Mouse (Mus musculus) E14TG2a.4 (cell line): ENCODE measurements around the gene F3.

ENCODE experiments used
- H3K27me3 ChIP-seq: 2 replicates; pipeline ENCODE4 v1.6.1; 2014; ENCODE audit warnings: low read length, control low read depth; ENCODE audit not compliant: insufficient read depth
- H3K36me3 ChIP-seq: 2 replicates; pipeline ENCODE4 v1.6.1; 2014; ENCODE audit warnings: low read length, control low read depth; ENCODE audit not compliant: insufficient read depth
- H3K4me1 ChIP-seq: replicated peaks from 2 replicates; pipeline ENCODE4 v1.6.1; 2014; ENCODE audit warnings: low read depth, low read length, control low read depth
- H3K4me3 ChIP-seq: replicated peaks from 2 replicates; pipeline ENCODE4 v1.5.1; 2014; ENCODE audit warnings: mild to moderate bottlenecking, low read length
- H3K9me3 ChIP-seq: 2 replicates; pipeline ENCODE4 v1.6.1; 2014; ENCODE audit warnings: low read length, control low read depth
- CTCF ChIP-seq: conservative IDR thresholded peaks from 2 replicates; pipeline ENCODE4 v1.5.1; 2014; ENCODE audit warnings: low read length
- NANOG ChIP-seq: IDR thresholded peaks from 2 replicates; pipeline ENCODE4 v1.6.1; 2014; ENCODE audit warnings: borderline replicate concordance, low read length, mixed read lengths
- POU5F1 ChIP-seq: IDR thresholded peaks from 2 replicates; pipeline ENCODE4 v1.6.1; 2014; ENCODE audit warnings: low read length, borderline replicate concordance

F3 gene

DNA sequence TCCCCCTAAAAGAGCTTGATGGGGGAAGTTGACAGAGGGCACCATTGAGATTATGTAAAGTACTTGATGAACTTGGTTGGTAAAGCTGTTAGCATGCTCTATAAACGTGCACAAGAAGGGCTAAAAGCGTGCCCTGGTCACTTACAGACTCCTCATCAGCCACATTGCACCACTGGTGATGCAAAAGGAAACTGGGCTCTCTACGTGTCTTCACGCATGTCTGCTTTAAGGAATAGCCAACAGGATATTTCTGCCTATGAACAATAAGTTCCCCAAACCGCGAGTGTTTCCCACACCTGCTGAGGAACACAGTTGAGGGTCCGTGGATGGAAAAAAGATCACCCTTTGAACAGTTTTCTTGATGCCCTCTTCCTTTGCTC lies 1.7 kb upstream of the F3 start:
- TF ChIP-seq NANOG, result no peak
- TF ChIP-seq CTCF, result no peak
- no peak for TF ChIP-seq POU5F1
- no peak overlapping the region for H3K4me3 ChIP-seq
- no peaks in the 10 kb centered on the region for H3K9me3 ChIP-seq
- peaks cover 55% of the 10 kb centered on the region for H3K27me3 ChIP-seq
- peaks cover 22% of the 10 kb centered on the region for H3K4me1 ChIP-seq
- H3K36me3 ChIP-seq, result peaks cover 7% of the 10 kb centered on the region; the same call in 1 of the 2 replicates

DNA sequence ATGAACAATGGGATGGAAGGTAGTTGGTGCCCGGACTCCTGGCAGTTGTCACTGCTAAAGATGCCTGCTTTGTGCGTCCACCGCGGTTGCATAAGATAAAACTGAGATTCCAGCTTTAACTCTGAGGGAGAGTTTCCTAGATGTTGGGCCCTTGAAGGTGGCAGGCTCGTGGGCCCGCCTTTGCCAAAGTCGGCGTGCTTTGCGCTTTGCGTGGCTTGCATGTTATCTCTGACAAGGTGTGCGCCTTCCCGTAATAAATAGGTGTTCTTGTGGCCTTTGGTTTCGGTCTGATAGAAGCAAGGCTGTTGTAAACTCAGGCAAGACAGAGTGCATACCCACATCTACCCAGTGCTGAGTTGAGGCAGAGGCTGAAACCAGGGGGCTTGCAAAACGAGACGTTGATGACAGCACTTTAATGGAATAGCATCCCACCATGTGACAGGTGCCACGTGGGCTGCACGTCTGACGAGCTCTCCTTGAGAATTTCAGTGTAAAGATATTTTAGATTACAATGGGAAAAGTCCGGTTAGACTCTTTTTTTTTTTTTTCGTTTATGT lies 709 bp downstream of the F3 start:
- Histone ChIP-seq H3K27me3 (peaks cover 62% of the 10 kb centered on the region), H3K4me3 (peak overlapping the region; percentile 87), H3K36me3 (peaks cover 7% of the 10 kb centered on the region; the same call in 1 of the 2 replicates), H3K9me3 (no peaks in the 10 kb centered on the region), H3K4me1 (peaks cover 22% of the 10 kb centered on the region)
- TF ChIP-seq NANOG, result no peak
- no peak for TF ChIP-seq POU5F1
- no peak for TF ChIP-seq CTCF

DNA sequence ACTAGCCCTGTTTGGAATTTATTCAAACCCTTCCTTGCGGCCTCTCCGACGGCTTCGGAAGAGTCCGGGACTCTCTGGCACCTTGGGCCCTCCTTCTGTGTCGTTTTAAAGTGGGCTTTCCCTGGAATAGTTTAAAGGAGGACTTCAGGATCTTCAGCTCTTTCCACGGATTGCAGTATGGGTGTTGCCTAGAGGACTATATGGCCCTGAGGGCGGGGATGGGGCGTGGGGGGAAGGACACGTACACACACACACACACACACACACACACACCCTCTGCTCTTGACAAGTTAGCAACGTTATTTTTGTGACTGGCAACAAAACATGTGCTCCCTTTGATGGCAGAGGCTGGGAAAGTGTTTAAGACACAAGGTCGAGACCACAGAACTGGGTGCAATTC lies 1.2 kb downstream of the F3 start:
- Histone ChIP-seq H3K4me3 (no peak overlapping the region), H3K36me3 (peaks cover 7% of the 10 kb centered on the region; the same call in 1 of the 2 replicates), H3K9me3 (no peaks in the 10 kb centered on the region), H3K4me1 (peaks cover 22% of the 10 kb centered on the region), H3K27me3 (peaks cover 59% of the 10 kb centered on the region)
- TF ChIP-seq CTCF (no peak), POU5F1 (no peak), NANOG (no peak)

DNA sequence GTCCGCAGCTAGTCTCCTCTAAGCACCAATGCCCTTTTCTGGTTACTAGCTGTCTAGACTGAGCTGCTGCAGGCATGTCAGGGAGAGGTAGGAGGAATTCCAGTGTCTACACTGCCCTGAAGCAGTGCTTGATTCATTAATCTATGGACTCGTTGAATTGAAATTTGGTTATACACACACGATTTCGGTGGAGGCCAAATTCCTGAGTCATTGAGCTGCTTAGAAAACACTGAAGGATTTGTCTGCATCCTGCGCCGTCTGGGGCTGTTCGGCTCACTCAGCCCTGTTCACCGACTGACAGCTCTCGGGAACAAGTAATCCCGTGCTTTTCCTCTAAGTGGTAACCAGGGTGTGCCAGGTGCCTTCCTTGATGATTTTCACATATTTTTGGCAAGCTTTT lies 2.3 kb downstream of the F3 start:
- Histone ChIP-seq H3K4me1 (peaks cover 22% of the 10 kb centered on the region), H3K27me3 (peaks cover 53% of the 10 kb centered on the region), H3K36me3 (peaks cover 13% of the 10 kb centered on the region), H3K4me3 (no peak overlapping the region), H3K9me3 (no peaks in the 10 kb centered on the region)
- TF ChIP-seq CTCF, result no peak
- TF ChIP-seq POU5F1, result no peak
- TF ChIP-seq NANOG, result no peak

DNA sequence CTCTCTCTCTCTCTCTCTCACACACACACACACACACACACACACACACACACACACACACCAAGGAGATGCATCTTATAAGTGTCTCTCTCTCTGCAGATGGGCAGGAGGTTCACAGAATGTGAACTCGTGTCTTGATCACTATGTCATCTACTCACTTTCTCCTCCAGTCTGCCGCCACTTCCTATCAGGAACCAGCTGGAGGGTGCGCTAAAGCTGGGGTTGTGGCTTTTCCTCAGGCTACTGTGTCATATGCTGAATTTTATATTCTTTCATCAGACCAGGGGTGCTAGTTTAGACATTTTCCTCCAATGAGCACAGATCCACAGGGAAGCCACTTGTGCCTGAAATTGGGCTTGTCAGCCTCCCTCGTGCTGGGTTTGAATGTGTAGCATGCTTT lies 6.3 kb downstream of the F3 start:
- Histone ChIP-seq H3K27me3 (peaks cover 28% of the 10 kb centered on the region), H3K4me1 (peaks cover 13% of the 10 kb centered on the region), H3K36me3 (peaks cover 29% of the 10 kb centered on the region), H3K4me3 (no peak overlapping the region), H3K9me3 (no peaks in the 10 kb centered on the region)
- TF ChIP-seq CTCF, result no peak
- no peak for TF ChIP-seq NANOG
- no peak for TF ChIP-seq POU5F1

DNA sequence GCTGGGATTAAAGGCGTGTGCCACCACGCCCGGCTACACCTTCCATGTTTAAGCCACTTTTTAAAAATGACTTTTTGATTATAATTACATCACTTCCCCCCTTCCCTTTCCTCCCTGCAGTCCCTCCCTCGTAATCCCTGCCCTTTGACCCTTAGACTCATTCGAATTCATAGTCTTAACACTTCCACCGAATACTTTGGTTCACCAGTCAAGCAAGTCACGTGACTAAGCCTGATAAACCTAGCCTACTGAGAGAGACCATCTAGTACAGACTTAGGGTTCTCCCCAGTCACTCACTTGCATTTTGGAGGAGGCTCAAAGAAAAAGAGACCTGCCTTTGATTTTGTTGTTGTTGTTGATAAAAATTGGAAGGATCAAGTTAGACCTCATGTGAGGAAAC lies 12.2 kb downstream of the F3 start:
- Histone ChIP-seq H3K36me3 (peaks cover 16% of the 10 kb centered on the region), H3K9me3 (no peaks in the 10 kb centered on the region), H3K27me3 (peaks cover 8% of the 10 kb centered on the region), H3K4me1 (peaks cover 61% of the 10 kb centered on the region), H3K4me3 (no peak overlapping the region)
- no peak for TF ChIP-seq POU5F1
- no peak for TF ChIP-seq NANOG
- no peak for TF ChIP-seq CTCF

DNA sequence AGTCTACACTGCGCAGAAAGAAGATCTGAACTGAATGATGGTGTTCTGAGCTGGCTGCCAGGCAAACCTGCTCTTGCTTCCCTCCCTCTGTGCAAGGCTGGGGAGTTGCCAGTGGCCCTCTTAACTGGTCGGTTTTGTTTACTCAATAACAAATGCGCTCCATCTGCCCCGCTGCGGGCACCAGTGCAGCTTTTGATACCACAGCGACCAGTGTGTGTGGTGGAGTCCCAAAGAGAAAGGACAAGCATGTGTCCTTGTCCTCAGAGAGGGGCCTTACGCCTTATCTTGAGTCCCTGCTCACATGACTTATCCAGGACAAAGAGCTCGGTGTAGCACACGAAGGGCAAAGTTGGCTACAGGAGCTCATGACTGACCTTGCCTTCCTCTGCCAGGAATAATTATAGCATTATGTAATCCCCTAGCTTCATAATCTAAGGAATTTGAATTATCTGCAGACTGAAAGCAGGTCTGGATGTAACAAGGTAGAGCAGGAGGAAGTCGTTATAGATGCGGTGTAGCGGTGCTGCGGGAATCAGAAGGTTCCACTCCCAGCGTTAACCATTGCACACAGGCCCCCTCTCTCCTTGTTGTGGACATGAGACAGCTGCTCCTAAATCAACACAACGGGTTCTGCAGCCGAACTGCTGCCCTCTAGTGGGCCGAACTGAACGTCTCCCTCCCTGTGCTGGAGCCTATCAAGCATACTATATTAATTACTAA lies 12.8 kb downstream of the F3 start:
- peaks cover 16% of the 10 kb centered on the region for H3K36me3 ChIP-seq
- TF ChIP-seq NANOG (no peak), CTCF (peak; percentile 65), POU5F1 (no peak)

DNA sequence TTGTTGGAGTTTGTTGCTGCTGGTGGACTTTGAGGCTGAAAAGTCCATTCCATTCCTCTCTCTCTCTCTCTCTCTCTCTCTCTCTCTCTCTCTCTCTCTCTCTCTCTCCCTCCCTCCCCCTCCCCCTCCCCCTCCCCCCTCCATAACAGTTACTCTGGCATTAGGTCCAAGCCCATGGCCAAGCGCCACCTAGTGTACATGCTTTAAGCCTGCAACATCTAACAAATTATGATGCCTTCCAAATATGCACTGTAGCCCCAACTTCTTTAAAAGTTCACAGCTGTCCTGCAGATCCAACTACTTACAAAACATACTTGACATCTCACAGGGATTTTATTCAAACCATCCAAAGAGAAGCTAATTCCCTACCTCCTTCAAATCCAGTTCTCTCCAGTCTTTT lies 14.1 kb downstream of the F3 start:
- no peaks in the 10 kb centered on the region for H3K9me3 ChIP-seq
- peaks cover 7% of the 10 kb centered on the region for H3K27me3 ChIP-seq
- no peak overlapping the region for H3K4me3 ChIP-seq
- peaks cover 3% of the 10 kb centered on the region for H3K36me3 ChIP-seq
- H3K4me1 ChIP-seq, result peaks cover 70% of the 10 kb centered on the region
- TF ChIP-seq NANOG (no peak), CTCF (peak; percentile 45), POU5F1 (no peak)

More for the DNA sequence above, 12.8 kb downstream of the F3 start:
- H3K4me1 ChIP-seq, result peaks cover 64% of the 10 kb centered on the region
- no peaks in the 10 kb centered on the region for H3K9me3 ChIP-seq
- peak overlapping the region; percentile 49 for H3K4me3 ChIP-seq
- H3K27me3 ChIP-seq, result peaks cover 8% of the 10 kb centered on the region

DNA sequence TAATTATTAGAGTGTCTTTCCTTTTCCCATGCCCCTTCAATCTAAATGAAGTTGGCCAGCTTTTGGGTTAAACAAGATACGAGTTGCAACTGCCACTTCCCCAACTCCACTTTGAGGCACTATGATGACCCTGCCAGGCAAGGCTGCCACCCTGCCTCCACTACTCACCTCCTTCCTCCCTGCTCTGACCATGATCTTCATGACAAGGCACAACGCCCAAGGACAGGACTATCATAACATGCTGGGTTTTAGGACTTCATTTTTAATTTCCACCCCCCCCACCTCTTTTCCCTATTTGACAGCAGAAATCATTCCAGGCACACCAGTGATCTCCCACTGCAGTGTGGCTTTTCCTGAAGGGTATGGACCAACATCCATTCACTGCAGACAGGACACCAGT lies 14.6 kb downstream of the F3 start:
- Histone ChIP-seq H3K9me3 (no peaks in the 10 kb centered on the region), H3K4me1 (peaks cover 72% of the 10 kb centered on the region), H3K4me3 (0 out of 2 replicates have a peak overlapping the region, but pooled peaks have one; percentile 7), H3K27me3 (peaks cover 5% of the 10 kb centered on the region), H3K36me3 (no peaks in the 10 kb centered on the region)
- TF ChIP-seq NANOG (no peak), CTCF (no peak), POU5F1 (no peak)
